Mouse (Mus musculus) cerebellum, adult 2 months (tissue): ENCODE data around the gene Gjc1. TPM values are rescaled to one million over a fixed set of nuclear protein-coding genes. Genes with fewer than 3 reads are reported as not detected.

Experiments
- DNase-seq, 2 experiments: peaks; one replicate each; pipeline ENCODE4 v3.0.0; 2021
- H3K27ac ChIP-seq: fragments of 200-500 bp; 2 replicates; pipeline ENCODE4 v1.5.1; 2012; ENCODE audit warnings: low read length, control low read depth, inconsistent platforms; ENCODE audit not compliant: insufficient read depth
- H3K27me3 ChIP-seq: fragments of 200-500 bp; 2 replicates; pipeline ENCODE4 v1.6.1; 2012; ENCODE audit warnings: inconsistent platforms, mild to moderate bottlenecking, low read length, moderate library complexity; ENCODE audit not compliant: control insufficient read depth, insufficient read depth
- H3K4me1 ChIP-seq: fragments of 200-500 bp; 2 replicates; pipeline ENCODE4 v1.6.1; 2011; ENCODE audit warnings: low read length; ENCODE audit not compliant: control insufficient read depth, insufficient read depth
- H3K4me3 ChIP-seq: fragments of 200-500 bp; replicated peaks from 2 replicates; pipeline ENCODE3; 2011; ENCODE audit warnings: mild to moderate bottlenecking, low read depth, low read length, control low read depth; ENCODE audit not compliant: insufficient read depth
- CTCF ChIP-seq: fragments of 200-500 bp; IDR thresholded peaks from 2 replicates; pipeline ENCODE4 v1.5.1; 2011; ENCODE audit warnings: low read depth, mild to moderate bottlenecking, control low read depth, low read length, moderate library complexity, borderline replicate concordance; ENCODE audit not compliant: insufficient read depth
- POLR2A ChIP-seq: fragments of 200-500 bp; IDR thresholded peaks from 2 replicates; pipeline ENCODE4 v1.6.1; 2011; ENCODE audit warnings: low read length, control low read depth, borderline replicate concordance; ENCODE audit not compliant: insufficient read depth
- WGBS: fragments of 180-500 bp; shearing (Covaris S2); methylation state at CpG from one replicate; pipeline ENCODE4 v1.1.7; 2018; 5-methylcytosine and 5-hydroxymethylcytosine counted together
- polyA plus RNA-seq: library from polyadenylated mRNA; depleted of rRNA; stranded (reverse); fragments of >200 nt; gene quantifications from 2 replicates; pipeline ENCODE4 v1.2.3, GENCODE M21; 2012

The Gjc1 gene
- polyA plus RNA-seq, 1 experiment, result 6.4 TPM

GRCm38 (mm10) chr11:102763009-102763767 is 56.3 kb downstream of the Gjc1 start:
- TF ChIP-seq CTCF, result no peak
- peak; percentile 21; the same call in 1 of the 2 replicates for TF ChIP-seq POLR2A
- peak overlapping the region; percentile 32 for H3K27ac ChIP-seq
- 25% methylated on average over 11 of the region's 11 CpGs for WGBS

GRCm38 (mm10) chr11:102762248-102762647 is 57.3 kb downstream of the Gjc1 start:
- H3K27ac ChIP-seq, result peak overlapping the region; percentile 99

More at GRCm38 (mm10) chr11:102763009-102763767, 56.3 kb downstream of the Gjc1 start:
- DNase-seq, result peak; percentile 61 to 71
- Histone ChIP-seq H3K27me3 (no peaks in the 10 kb centered on the region), H3K4me1 (peaks cover 48% of the 10 kb centered on the region), H3K4me3 (peak overlapping the region; percentile 73)

GRCm38 (mm10) chr11:102761309-102762210 is 57.9 kb downstream of the Gjc1 start, which contains the start of gene Adam11:
Gene Adam11 (plus strand): TSS chr11:102761439.
- 1% methylated on average over 66 of the region's 76 CpGs for WGBS
- Histone ChIP-seq H3K27me3 (no peaks in the 10 kb centered on the region), H3K4me1 (peaks cover 33% of the 10 kb centered on the region), H3K27ac (peak within 1 kb of the TSS; percentile 99), H3K4me3 (peak within 1 kb of the TSS; percentile 73)
- TF ChIP-seq CTCF (no peak), POLR2A (no peak)
- DNase-seq, result peak; percentile 66 to 71

More at GRCm38 (mm10) chr11:102762248-102762647, 57.3 kb downstream of the Gjc1 start:
- WGBS, result 5% methylated on average over 15 of the region's 15 CpGs
- DNase-seq, result peak; percentile 65 to 70
- TF ChIP-seq POLR2A, result no peak
- no peak for TF ChIP-seq CTCF
- Histone ChIP-seq H3K4me1 (peaks cover 40% of the 10 kb centered on the region), H3K27me3 (no peaks in the 10 kb centered on the region), H3K4me3 (peak overlapping the region; percentile 73)

DNA sequence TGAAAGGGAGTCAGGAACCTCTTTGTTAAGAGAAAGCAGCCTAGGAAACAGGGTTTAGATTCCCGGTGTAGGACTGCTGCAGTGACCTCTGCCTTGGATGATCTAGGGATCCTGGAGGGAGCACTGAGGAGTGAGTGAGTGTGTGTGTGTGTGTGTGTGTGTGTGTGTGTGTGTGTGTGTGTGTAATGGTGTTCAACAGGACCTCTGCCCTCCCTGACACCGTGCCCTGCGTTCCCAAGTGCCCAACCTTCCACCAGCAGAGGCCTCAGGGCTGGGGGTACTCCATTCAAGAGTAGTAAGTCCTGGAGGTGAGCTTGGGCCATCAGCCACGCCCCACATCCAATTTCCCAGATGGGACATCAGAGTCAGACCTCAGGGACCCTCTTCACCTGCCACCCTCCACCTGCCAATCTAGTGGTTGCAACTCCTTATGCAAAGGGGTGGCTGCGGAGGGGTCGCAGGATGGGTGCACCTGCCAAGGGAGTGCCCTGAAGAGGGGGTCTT is 58.6 kb downstream of the Gjc1 start:
- peak overlapping the region; percentile 73 for H3K4me3 ChIP-seq
- WGBS, result 28% methylated on average over 6 of the region's 6 CpGs
- peaks cover 35% of the 10 kb centered on the region for H3K4me1 ChIP-seq
- DNase-seq, result no peak
- H3K27me3 ChIP-seq, result no peaks in the 10 kb centered on the region
- TF ChIP-seq CTCF, result no peak
- no peak for TF ChIP-seq POLR2A
- peak overlapping the region; percentile 84 for H3K27ac ChIP-seq

DNA sequence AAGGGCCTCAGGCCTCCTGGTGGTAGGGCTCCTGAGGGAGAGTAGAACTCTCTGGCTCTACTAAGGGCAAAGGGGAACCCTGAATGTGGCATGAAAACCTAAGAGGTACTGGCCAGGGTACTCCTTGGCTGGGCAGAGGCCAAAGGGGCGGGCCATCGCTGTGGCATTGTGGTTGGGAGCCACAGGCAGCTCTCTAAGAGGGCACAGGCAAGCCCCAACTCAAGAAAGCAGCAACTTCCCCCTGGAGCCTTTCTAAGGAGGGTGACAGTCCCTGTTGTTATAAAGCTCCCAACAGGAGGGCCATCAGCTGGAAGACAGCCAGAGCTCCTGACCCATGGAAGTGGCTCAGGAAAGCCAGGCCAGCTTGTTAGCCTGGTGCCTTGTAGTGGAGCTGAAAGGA is 60.5 kb downstream of the Gjc1 start:
- peak in 1 of 2 experiments; percentile 35 for DNase-seq
- WGBS, result 82% methylated on average over 2 of the region's 2 CpGs
- Histone ChIP-seq H3K4me1 (peaks cover 32% of the 10 kb centered on the region), H3K27ac (no peak overlapping the region), H3K27me3 (no peaks in the 10 kb centered on the region), H3K4me3 (no peak overlapping the region)
- TF ChIP-seq POLR2A (no peak), CTCF (no peak)

- WGBS, result 56% methylated on average over 7 of the region's 7 CpGs
- no peak for TF ChIP-seq POLR2A
- TF ChIP-seq CTCF, result no peak
- Histone ChIP-seq H3K27ac (no peak overlapping the region), H3K4me3 (no peak overlapping the region), H3K4me1 (peaks cover 45% of the 10 kb centered on the region), H3K27me3 (no peaks in the 10 kb centered on the region)
- DNase-seq, result peak in 1 of 2 experiments; percentile 21
Measured at GRCm38 (mm10) chr11:102755391-102755790, 64.1 kb downstream of the Gjc1 start.

GRCm38 (mm10) chr11:102754416-102754815 is 65.1 kb downstream of the Gjc1 start:
- peaks cover 48% of the 10 kb centered on the region for H3K4me1 ChIP-seq
- H3K27me3 ChIP-seq, result no peaks in the 10 kb centered on the region
- TF ChIP-seq CTCF (no peak), POLR2A (no peak)
- 53% methylated on average over 4 of the region's 4 CpGs for WGBS
- H3K27ac ChIP-seq, result no peak overlapping the region
- no peak overlapping the region for H3K4me3 ChIP-seq
- DNase-seq, result no peak
